Mouse (Mus musculus) telencephalon, adult 2 months (tissue): ENCODE measurements around the gene Ap2s1.

Experiments used
- DNase-seq: peaks from one replicate; pipeline ENCODE4 v3.0.0-alpha.2; 2011; ENCODE audit warnings: low read depth, low spot score

Gene Ap2s1

GRCm38 (mm10) chr7:16793010-16793725, 55.0 kb downstream of the Ap2s1 start:
- DNase-seq, result no peak

DNA sequence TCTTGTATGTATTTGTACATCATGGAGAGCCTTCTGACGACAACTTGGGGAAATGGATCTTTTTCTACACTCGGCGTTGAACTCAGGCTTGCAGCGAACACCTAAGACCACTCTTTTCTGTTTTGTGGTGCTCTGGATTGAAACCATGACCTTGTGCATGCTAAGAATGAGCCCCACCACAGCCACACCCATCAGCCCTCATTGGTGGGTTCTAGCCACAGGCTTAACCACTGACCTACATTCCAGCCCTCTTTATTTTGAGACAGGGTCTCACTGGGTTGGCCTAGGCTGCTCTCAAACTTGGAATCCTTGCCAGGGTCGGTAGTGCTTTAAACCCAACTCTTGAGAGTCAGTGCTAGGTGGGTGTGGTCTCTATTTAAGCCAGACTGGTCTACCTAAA, 56.7 kb downstream of the Ap2s1 start:
- DNase-seq, result no peak
